Mouse (Mus musculus): ENCODE measurements around the gene 4930415O20Rik. TPM values are rescaled to one million over a fixed set of nuclear protein-coding genes. Genes with fewer than 3 reads are reported as not detected.

The 4930415O20Rik gene
- polyA plus RNA-seq, 1 experiment from 2014 or later = not detected

DNA sequence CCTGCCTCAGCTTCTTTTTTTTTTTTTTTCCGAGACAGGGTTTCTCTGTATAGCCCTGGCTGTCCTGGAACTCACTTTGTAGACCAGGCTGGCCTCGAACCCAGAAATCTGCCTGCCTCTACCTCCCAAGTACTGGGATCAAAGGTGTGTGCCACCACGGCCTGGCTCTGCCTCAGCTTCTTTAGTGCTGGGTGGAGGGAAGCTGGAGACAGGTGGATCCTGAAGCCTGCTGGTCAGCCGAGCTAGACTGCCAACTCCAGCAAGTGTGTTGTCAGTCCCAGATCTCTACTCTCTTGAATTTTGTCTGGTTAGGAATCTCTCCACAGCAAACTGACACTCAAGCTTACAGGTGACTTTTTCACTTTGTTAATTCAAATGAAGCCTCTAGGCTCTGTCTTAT, 34.9 kb upstream of the 4930415O20Rik start:
- Histone ChIP-seq H3K4me3 (ENCODE audit: low read depth, low read length) (no peak overlapping the region), H3K36me3 (ENCODE audit: control insufficient read depth, insufficient read depth, low read length) (peaks cover 4% of the 10 kb centered on the region), H3K27ac (ENCODE audit: low read depth, low read length) (no peak overlapping the region), H3K4me1 (ENCODE audit: control insufficient read depth, insufficient read depth, low read length) (no peaks in the 10 kb centered on the region), H3K9me3 (ENCODE audit: control insufficient read depth, low read length) (no peaks in the 10 kb centered on the region), H3K27me3 (ENCODE audit: control insufficient read depth, insufficient read depth, low read length) (no peaks in the 10 kb centered on the region), H3K9ac (ENCODE audit: low read length) (no peak overlapping the region), H3K4me2 (ENCODE audit: low read depth) (no peak overlapping the region)
- no peak for DNase-seq (ENCODE audit: low spot score)
- no peak for ATAC-seq (ENCODE audit: insufficient read depth, low FRiP score, low TSS enrichment)
- 83% methylated on average over 4 of the region's 4 CpGs for WGBS

DNA sequence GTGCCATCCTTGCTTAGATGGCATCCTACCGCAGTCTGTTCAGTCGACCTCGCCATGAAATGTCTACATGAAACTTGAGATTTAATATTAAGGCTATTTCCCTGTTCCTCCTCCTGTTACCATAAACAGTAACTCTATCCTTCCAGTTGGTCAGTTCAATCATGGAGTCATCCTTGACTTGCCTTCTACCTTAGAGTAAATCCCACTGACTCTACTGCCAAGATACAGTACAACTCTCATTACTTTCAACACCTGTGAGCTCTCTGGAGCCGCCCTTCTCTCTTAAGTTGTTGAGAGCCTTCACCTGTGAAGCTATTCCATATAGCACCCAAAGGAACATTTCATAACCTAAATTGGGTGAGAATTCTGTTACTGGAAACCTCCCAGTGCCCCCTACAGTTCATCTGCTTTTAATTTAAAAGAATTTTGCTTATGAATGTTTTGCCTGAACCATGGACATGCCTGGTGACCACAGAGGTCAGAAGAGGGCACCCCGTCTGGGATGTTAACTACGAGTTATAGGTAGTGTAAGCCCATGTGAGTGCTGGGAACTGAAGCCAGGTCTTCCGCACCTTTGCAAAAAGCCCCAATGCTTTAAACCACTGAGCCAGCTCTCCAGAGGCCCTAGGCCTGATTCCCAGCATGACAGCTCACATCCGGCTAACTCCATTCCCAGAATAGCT, 33.8 kb upstream of the 4930415O20Rik start:
- Histone ChIP-seq H3K9me3 (ENCODE audit: control insufficient read depth, low read length) (no peaks in the 10 kb centered on the region), H3K4me3 (ENCODE audit: low read depth, low read length) (no peak overlapping the region), H3K4me2 (ENCODE audit: low read depth) (no peak overlapping the region), H3K36me3 (ENCODE audit: control insufficient read depth, insufficient read depth, low read length) (no peaks in the 10 kb centered on the region), H3K4me1 (ENCODE audit: control insufficient read depth, insufficient read depth, low read length) (no peaks in the 10 kb centered on the region), H3K9ac (ENCODE audit: low read length) (no peak overlapping the region), H3K27ac (ENCODE audit: low read depth, low read length) (no peak overlapping the region), H3K27me3 (ENCODE audit: control insufficient read depth, insufficient read depth, low read length) (no peaks in the 10 kb centered on the region)
- WGBS = 86% methylated on average over 8 of the region's 8 CpGs
- ATAC-seq (ENCODE audit: insufficient read depth, low FRiP score, low TSS enrichment) (no peak), DNase-seq (ENCODE audit: low spot score) (no peak)

- Histone ChIP-seq H3K4me1 (ENCODE audit: control insufficient read depth, insufficient read depth, low read length) (no peaks in the 10 kb centered on the region), H3K9me3 (ENCODE audit: control insufficient read depth, low read length) (no peaks in the 10 kb centered on the region), H3K36me3 (ENCODE audit: control insufficient read depth, insufficient read depth, low read length) (no peaks in the 10 kb centered on the region), H3K27me3 (ENCODE audit: control insufficient read depth, insufficient read depth, low read length) (no peaks in the 10 kb centered on the region), H3K4me2 (ENCODE audit: low read depth) (no peak overlapping the region), H3K4me3 (ENCODE audit: low read depth, low read length) (no peak overlapping the region), H3K9ac (ENCODE audit: low read length) (no peak overlapping the region), H3K27ac (ENCODE audit: low read depth, low read length) (no peak overlapping the region)
- ATAC-seq (ENCODE audit: insufficient read depth, low FRiP score, low TSS enrichment) = no peak
- DNase-seq (ENCODE audit: low spot score) = no peak
- 73% methylated on average over 4 of the region's 4 CpGs for WGBS
These were observed 32.9 kb upstream of the 4930415O20Rik start for GRCm38 (mm10) chr15:98537923-98538322.

DNA sequence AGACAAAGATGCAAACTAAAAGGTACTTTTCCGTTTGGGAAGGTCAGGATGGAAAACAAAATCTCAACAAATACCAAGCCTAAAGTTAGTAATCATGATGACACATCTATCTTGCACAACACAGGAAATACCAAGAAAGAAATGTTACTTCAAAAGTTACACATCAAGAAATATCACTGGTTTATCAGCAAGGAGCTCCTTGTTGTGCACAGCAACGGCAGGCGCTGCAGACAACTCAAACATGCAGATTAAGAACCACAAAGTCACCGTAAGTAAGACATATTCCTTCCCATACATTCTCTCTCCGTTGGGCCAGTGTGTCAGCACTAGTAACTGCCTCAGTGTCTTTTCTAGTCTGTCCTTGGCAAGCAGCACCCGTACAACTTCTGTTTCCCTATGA, 29.7 kb upstream of the 4930415O20Rik start:
- no peak overlapping the region for H3K4me3 ChIP-seq (ENCODE audit: low read depth, low read length)
- H3K4me2 ChIP-seq (ENCODE audit: low read depth) = no peak overlapping the region
- no peaks in the 10 kb centered on the region for H3K27me3 ChIP-seq (ENCODE audit: control insufficient read depth, insufficient read depth, low read length)
- DNase-seq (ENCODE audit: low spot score) (no peak), ATAC-seq (ENCODE audit: insufficient read depth, low FRiP score, low TSS enrichment) (no peak)
- no peak overlapping the region for H3K27ac ChIP-seq (ENCODE audit: low read depth, low read length)
- H3K9ac ChIP-seq (ENCODE audit: low read length) = no peak overlapping the region
- H3K4me1 ChIP-seq (ENCODE audit: control insufficient read depth, insufficient read depth, low read length) = no peaks in the 10 kb centered on the region
- H3K36me3 ChIP-seq (ENCODE audit: control insufficient read depth, insufficient read depth, low read length) = peaks cover 16% of the 10 kb centered on the region
- 92% methylated on average over 6 of the region's 6 CpGs for WGBS
- H3K9me3 ChIP-seq (ENCODE audit: control insufficient read depth, low read length) = no peaks in the 10 kb centered on the region

GRCm38 (mm10) chr15:98543341-98543740, 27.5 kb upstream of the 4930415O20Rik start:
- no peak overlapping the region for H3K9ac ChIP-seq (ENCODE audit: low read length)
- no peak overlapping the region for H3K4me3 ChIP-seq (ENCODE audit: low read depth, low read length)
- H3K9me3 ChIP-seq (ENCODE audit: control insufficient read depth, low read length) = no peaks in the 10 kb centered on the region
- H3K27ac ChIP-seq (ENCODE audit: low read depth, low read length) = no peak overlapping the region
- no peak overlapping the region for H3K4me2 ChIP-seq (ENCODE audit: low read depth)
- H3K36me3 ChIP-seq (ENCODE audit: control insufficient read depth, insufficient read depth, low read length) = peaks cover 20% of the 10 kb centered on the region
- H3K4me1 ChIP-seq (ENCODE audit: control insufficient read depth, insufficient read depth, low read length) = no peaks in the 10 kb centered on the region
- ATAC-seq (ENCODE audit: insufficient read depth, low FRiP score, low TSS enrichment) = no peak
- no peak for DNase-seq (ENCODE audit: low spot score)
- 79% methylated on average over 4 of the region's 4 CpGs for WGBS
- no peaks in the 10 kb centered on the region for H3K27me3 ChIP-seq (ENCODE audit: control insufficient read depth, insufficient read depth, low read length)

DNA sequence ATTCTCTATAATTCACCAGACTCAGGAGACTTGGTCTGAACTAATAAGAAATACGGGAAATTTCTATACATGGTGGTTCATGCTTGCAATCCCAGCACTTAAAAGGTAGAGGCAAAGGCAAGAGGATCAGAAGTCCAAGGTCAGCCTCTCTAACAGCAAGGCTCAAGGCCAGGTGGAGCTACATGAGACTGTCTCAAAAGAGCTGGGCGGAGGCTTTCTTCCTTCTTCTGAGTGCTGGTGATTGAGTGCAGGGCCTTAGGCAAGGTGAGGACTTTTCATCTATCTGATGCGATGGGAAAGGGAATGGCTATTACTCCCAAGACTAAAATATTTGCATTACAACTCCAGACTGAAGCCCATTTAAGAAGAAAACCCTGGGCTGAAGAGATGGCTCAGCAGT, 25.7 kb upstream of the 4930415O20Rik start:
- DNase-seq (ENCODE audit: low spot score) (no peak), ATAC-seq (ENCODE audit: insufficient read depth, low FRiP score, low TSS enrichment) (no peak)
- no peak overlapping the region for H3K27ac ChIP-seq (ENCODE audit: low read depth, low read length)
- H3K9ac ChIP-seq (ENCODE audit: low read length) = no peak overlapping the region
- no peak overlapping the region for H3K4me3 ChIP-seq (ENCODE audit: low read depth, low read length)
- WGBS = 92% methylated on average over 3 of the region's 3 CpGs
- peaks cover 20% of the 10 kb centered on the region for H3K36me3 ChIP-seq (ENCODE audit: control insufficient read depth, insufficient read depth, low read length)
- H3K4me2 ChIP-seq (ENCODE audit: low read depth) = no peak overlapping the region
- H3K9me3 ChIP-seq (ENCODE audit: control insufficient read depth, low read length) = no peaks in the 10 kb centered on the region
- H3K4me1 ChIP-seq (ENCODE audit: control insufficient read depth, insufficient read depth, low read length) = no peaks in the 10 kb centered on the region
- H3K27me3 ChIP-seq (ENCODE audit: control insufficient read depth, insufficient read depth, low read length) = no peaks in the 10 kb centered on the region

DNA sequence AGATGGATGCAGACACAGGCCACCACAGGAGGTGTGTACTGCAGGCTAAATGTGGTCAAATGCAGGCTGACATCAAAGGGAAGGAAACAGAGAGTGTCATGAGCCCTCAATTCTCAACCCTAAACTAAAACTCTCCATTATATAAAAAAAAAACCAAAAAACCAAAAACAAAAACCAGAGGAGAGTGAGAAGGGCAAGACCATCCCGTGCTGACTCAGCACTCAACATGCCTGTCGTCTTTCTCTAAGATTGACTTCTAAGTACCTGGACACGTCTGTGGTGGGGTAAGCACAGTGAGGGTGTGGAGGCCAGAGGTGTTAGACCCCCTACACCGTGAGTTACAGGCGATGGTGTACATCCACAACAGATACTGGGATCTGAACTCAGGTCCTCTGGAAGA, 24.0 kb upstream of the 4930415O20Rik start:
- no peak for DNase-seq (ENCODE audit: low spot score)
- H3K27ac ChIP-seq (ENCODE audit: low read depth, low read length) = no peak overlapping the region
- H3K9me3 ChIP-seq (ENCODE audit: control insufficient read depth, low read length) = no peaks in the 10 kb centered on the region
- no peak overlapping the region for H3K4me2 ChIP-seq (ENCODE audit: low read depth)
- no peak overlapping the region for H3K4me3 ChIP-seq (ENCODE audit: low read depth, low read length)
- no peaks in the 10 kb centered on the region for H3K4me1 ChIP-seq (ENCODE audit: control insufficient read depth, insufficient read depth, low read length)
- H3K9ac ChIP-seq (ENCODE audit: low read length) = no peak overlapping the region
- WGBS = 92% methylated on average over 5 of the region's 5 CpGs
- H3K36me3 ChIP-seq (ENCODE audit: control insufficient read depth, insufficient read depth, low read length) = peaks cover 27% of the 10 kb centered on the region
- no peaks in the 10 kb centered on the region for H3K27me3 ChIP-seq (ENCODE audit: control insufficient read depth, insufficient read depth, low read length)
- ATAC-seq (ENCODE audit: insufficient read depth, low FRiP score, low TSS enrichment) = no peak

GRCm38 (mm10) chr15:98552758-98553157, 18.0 kb upstream of the 4930415O20Rik start:
- no peak overlapping the region for H3K27ac ChIP-seq (ENCODE audit: low read depth, low read length)
- H3K4me1 ChIP-seq (ENCODE audit: control insufficient read depth, insufficient read depth, low read length) = no peaks in the 10 kb centered on the region
- H3K9ac ChIP-seq (ENCODE audit: low read length) = no peak overlapping the region
- no peak overlapping the region for H3K4me2 ChIP-seq (ENCODE audit: low read depth)
- H3K27me3 ChIP-seq (ENCODE audit: control insufficient read depth, insufficient read depth, low read length) = no peaks in the 10 kb centered on the region
- no peaks in the 10 kb centered on the region for H3K9me3 ChIP-seq (ENCODE audit: control insufficient read depth, low read length)
- peaks cover 10% of the 10 kb centered on the region for H3K36me3 ChIP-seq (ENCODE audit: control insufficient read depth, insufficient read depth, low read length)
- H3K4me3 ChIP-seq (ENCODE audit: low read depth, low read length) = no peak overlapping the region
- 96% methylated on average over 2 of the region's 2 CpGs for WGBS
- no peak for ATAC-seq (ENCODE audit: insufficient read depth, low FRiP score, low TSS enrichment)
- DNase-seq (ENCODE audit: low spot score) = no peak

DNA sequence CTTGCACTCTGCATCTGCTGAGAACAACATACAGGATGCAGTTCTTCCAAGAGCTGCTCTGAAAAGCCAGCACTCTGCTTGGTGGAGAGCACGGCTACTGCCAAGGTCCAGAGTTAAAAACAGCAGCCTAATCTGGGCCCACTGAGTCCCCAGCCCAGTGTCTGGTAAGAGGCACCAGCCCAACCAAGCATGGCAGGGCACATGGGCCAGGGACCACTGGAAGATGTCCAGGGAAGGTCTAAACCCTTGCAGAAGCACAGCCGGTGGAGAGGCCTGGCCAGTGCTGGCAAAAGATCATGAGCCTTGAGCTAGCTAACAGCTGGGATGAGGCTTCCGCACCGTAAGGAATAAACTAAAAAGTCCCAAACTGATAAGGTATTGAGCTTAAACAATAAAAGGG, 14.9 kb upstream of the 4930415O20Rik start:
- no peak overlapping the region for H3K4me2 ChIP-seq (ENCODE audit: low read depth)
- H3K27me3 ChIP-seq (ENCODE audit: control insufficient read depth, insufficient read depth, low read length) = no peaks in the 10 kb centered on the region
- no peak for ATAC-seq (ENCODE audit: insufficient read depth, low FRiP score, low TSS enrichment)
- no peak overlapping the region for H3K9ac ChIP-seq (ENCODE audit: low read length)
- no peak for DNase-seq (ENCODE audit: low spot score)
- H3K36me3 ChIP-seq (ENCODE audit: control insufficient read depth, insufficient read depth, low read length) = peaks cover 8% of the 10 kb centered on the region
- no peaks in the 10 kb centered on the region for H3K9me3 ChIP-seq (ENCODE audit: control insufficient read depth, low read length)
- H3K4me3 ChIP-seq (ENCODE audit: low read depth, low read length) = no peak overlapping the region
- no peak overlapping the region for H3K27ac ChIP-seq (ENCODE audit: low read depth, low read length)
- H3K4me1 ChIP-seq (ENCODE audit: control insufficient read depth, insufficient read depth, low read length) = no peaks in the 10 kb centered on the region
- 100% methylated on average over 4 of the region's 4 CpGs for WGBS

Measured in neural tube, embryonic 11.5 days (tissue).